Mouse (Mus musculus) heart, embryonic 15.5 days (tissue): ENCODE results near the gene 4930578G10Rik. TPM values are rescaled to one million over a fixed set of nuclear protein-coding genes. Genes with fewer than 3 reads are reported as not detected.

Experiments used
- ATAC-seq: fragments of 200-750 bp; cut with Nextera tagmentation; replicated peaks from 2 replicates; pipeline ENCODE4 v1.8.0; 2017; ENCODE audit warnings: low read depth, moderate TSS enrichment; ENCODE audit not compliant: insufficient number of reproducible peaks, insufficient read depth, low FRiP score
- H3K27ac ChIP-seq: fragments of 300-500 bp; sonication (generic); 2 replicates; pipeline ENCODE4 v1.5.1; 2015; ENCODE audit warnings: mild to moderate bottlenecking, inconsistent platforms
- H3K27me3 ChIP-seq: fragments of 300-500 bp; sonication (generic); 2 replicates; pipeline ENCODE4 v1.6.1; 2015; ENCODE audit warnings: inconsistent platforms
- H3K36me3 ChIP-seq: fragments of 300-500 bp; sonication (generic); 2 replicates; pipeline ENCODE4 v1.6.1; 2015; ENCODE audit warnings: mild to moderate bottlenecking, inconsistent platforms
- H3K4me1 ChIP-seq: fragments of 300-500 bp; sonication (generic); replicated peaks from 2 replicates; pipeline ENCODE4 v1.6.1; 2015; ENCODE audit warnings: inconsistent platforms
- H3K4me2 ChIP-seq: fragments of 300-500 bp; sonication (generic); 2 replicates; pipeline ENCODE4 v1.6.1; 2015; ENCODE audit warnings: inconsistent platforms, mild to moderate bottlenecking, moderate library complexity
- H3K4me3 ChIP-seq: fragments of 300-500 bp; sonication (generic); 2 replicates; pipeline ENCODE4 v1.5.1; 2015; ENCODE audit warnings: mild to moderate bottlenecking, inconsistent platforms
- H3K9ac ChIP-seq: fragments of 300-500 bp; sonication (generic); 2 replicates; pipeline ENCODE4 v1.6.1; 2015; ENCODE audit warnings: mild to moderate bottlenecking, inconsistent platforms
- H3K9me3 ChIP-seq: fragments of 300-500 bp; sonication (generic); replicated peaks from 2 replicates; pipeline ENCODE4 v1.6.1; 2016; ENCODE audit warnings: inconsistent platforms
- WGBS: fragments of 180-500 bp; shearing (Covaris S2); methylation state at CpG from one replicate; pipeline ENCODE4 v1.1.7; 2015; ENCODE audit warnings: mixed read lengths; 5-methylcytosine and 5-hydroxymethylcytosine counted together
- polyA plus RNA-seq: library from polyadenylated mRNA; unstranded; fragments of >200 nt; fragmentation: Nextera tagmentation; extraction: Ambion mirVana; gene quantifications from 2 replicates; pipeline ENCODE4 v1.2.1, GENCODE M21; 2015

Gene 4930578G10Rik
- polyA plus RNA-seq, 1 experiment from 2014 or later, result not detected

- H3K36me3 ChIP-seq, result no peaks in the 10 kb centered on the region
- H3K9ac ChIP-seq, result no peak within 1 kb of the TSS
- 76% methylated on average over 7 of the region's 7 CpGs for WGBS
- no peak within 1 kb of the TSS for H3K4me3 ChIP-seq
- H3K4me1 ChIP-seq, result no peaks in the 10 kb centered on the region
- no peak within 1 kb of the TSS for H3K4me2 ChIP-seq
- H3K9me3 ChIP-seq, result no peaks in the 10 kb centered on the region
- no peak within 1 kb of the TSS for H3K27ac ChIP-seq
- no peaks in the 10 kb centered on the region for H3K27me3 ChIP-seq
- ATAC-seq, result no peak
These were observed 138.8 kb downstream of the 4930578G10Rik start, which contains the start of gene Fam205c for GRCm38 (mm10) chr4:42874134-42874533. Fam205c (minus strand) TSS chr4:42874234.

- no peaks in the 10 kb centered on the region for H3K27me3 ChIP-seq
- H3K9me3 ChIP-seq, result no peaks in the 10 kb centered on the region
- ATAC-seq, result peak; percentile 80
- peaks cover 4% of the 10 kb centered on the region; the same call in 1 of the 2 replicates for H3K4me1 ChIP-seq
- no peak overlapping the region for H3K4me3 ChIP-seq
- no peak overlapping the region for H3K4me2 ChIP-seq
- H3K27ac ChIP-seq, result no peak overlapping the region
- WGBS, result 29% methylated on average over 5 of the region's 5 CpGs
- no peak overlapping the region for H3K9ac ChIP-seq
- no peaks in the 10 kb centered on the region for H3K36me3 ChIP-seq
These were observed 141.4 kb downstream of the 4930578G10Rik start for GRCm38 (mm10) chr4:42876586-42877291.

- Histone ChIP-seq H3K4me2 (no peak overlapping the region), H3K9ac (no peak overlapping the region), H3K9me3 (no peaks in the 10 kb centered on the region), H3K36me3 (no peaks in the 10 kb centered on the region), H3K4me3 (no peak overlapping the region), H3K27me3 (no peaks in the 10 kb centered on the region), H3K4me1 (peaks cover 4% of the 10 kb centered on the region; the same call in 1 of the 2 replicates), H3K27ac (no peak overlapping the region)
- WGBS, result 74% methylated on average over 2 of the region's 2 CpGs
- ATAC-seq, result no peak
These were observed 142.3 kb downstream of the 4930578G10Rik start for GRCm38 (mm10) chr4:42877657-42878056.

- H3K4me3 ChIP-seq, result no peak overlapping the region
- H3K9me3 ChIP-seq, result no peaks in the 10 kb centered on the region
- no peak overlapping the region for H3K4me2 ChIP-seq
- H3K27ac ChIP-seq, result no peak overlapping the region
- no peak overlapping the region for H3K9ac ChIP-seq
- no peak for ATAC-seq
- 53% methylated on average over 16 of the region's 16 CpGs for WGBS
- H3K4me1 ChIP-seq, result peaks cover 4% of the 10 kb centered on the region; the same call in 1 of the 2 replicates
- H3K36me3 ChIP-seq, result no peaks in the 10 kb centered on the region
- no peaks in the 10 kb centered on the region for H3K27me3 ChIP-seq
These were observed 144.7 kb downstream of the 4930578G10Rik start for GRCm38 (mm10) chr4:42879829-42880676.

GRCm38 (mm10) chr4:42880677-42880948, 145.3 kb downstream of the 4930578G10Rik start:
- H3K36me3 ChIP-seq, result no peaks in the 10 kb centered on the region
- no peak overlapping the region for H3K27ac ChIP-seq
- WGBS, result 60% methylated on average over 1 of the region's 1 CpGs
- no peaks in the 10 kb centered on the region for H3K9me3 ChIP-seq
- no peak overlapping the region for H3K4me3 ChIP-seq
- peaks cover 4% of the 10 kb centered on the region; the same call in 1 of the 2 replicates for H3K4me1 ChIP-seq
- no peak for ATAC-seq
- no peak overlapping the region for H3K4me2 ChIP-seq
- no peaks in the 10 kb centered on the region for H3K27me3 ChIP-seq
- no peak overlapping the region for H3K9ac ChIP-seq

- Histone ChIP-seq H3K9me3 (no peaks in the 10 kb centered on the region), H3K27me3 (no peaks in the 10 kb centered on the region), H3K36me3 (no peaks in the 10 kb centered on the region), H3K27ac (no peak overlapping the region), H3K4me2 (no peak overlapping the region), H3K4me3 (no peak overlapping the region), H3K4me1 (no peaks in the 10 kb centered on the region), H3K9ac (no peak overlapping the region)
- WGBS, result 87% methylated on average over 6 of the region's 6 CpGs
- no peak for ATAC-seq
These were observed 151.6 kb downstream of the 4930578G10Rik start for GRCm38 (mm10) chr4:42886926-42887325.

GRCm38 (mm10) chr4:42888806-42889205, 153.5 kb downstream of the 4930578G10Rik start:
- no peaks in the 10 kb centered on the region for H3K4me1 ChIP-seq
- H3K27ac ChIP-seq, result no peak overlapping the region
- H3K36me3 ChIP-seq, result no peaks in the 10 kb centered on the region
- H3K4me2 ChIP-seq, result no peak overlapping the region
- 86% methylated on average over 6 of the region's 6 CpGs for WGBS
- no peak overlapping the region for H3K4me3 ChIP-seq
- no peaks in the 10 kb centered on the region for H3K27me3 ChIP-seq
- no peak for ATAC-seq
- H3K9me3 ChIP-seq, result no peaks in the 10 kb centered on the region
- H3K9ac ChIP-seq, result no peak overlapping the region

GRCm38 (mm10) chr4:42891176-42891575, 155.8 kb downstream of the 4930578G10Rik start:
- no peaks in the 10 kb centered on the region for H3K4me1 ChIP-seq
- H3K4me2 ChIP-seq, result no peak overlapping the region
- WGBS, result 68% methylated on average over 7 of the region's 7 CpGs
- ATAC-seq, result no peak
- no peaks in the 10 kb centered on the region for H3K9me3 ChIP-seq
- H3K36me3 ChIP-seq, result no peaks in the 10 kb centered on the region
- H3K27ac ChIP-seq, result no peak overlapping the region
- H3K27me3 ChIP-seq, result no peaks in the 10 kb centered on the region
- H3K9ac ChIP-seq, result no peak overlapping the region
- H3K4me3 ChIP-seq, result no peak overlapping the region

GRCm38 (mm10) chr4:42895118-42895517, 159.8 kb downstream of the 4930578G10Rik start:
- Histone ChIP-seq H3K4me2 (no peak overlapping the region), H3K9me3 (no peaks in the 10 kb centered on the region), H3K4me3 (no peak overlapping the region), H3K9ac (no peak overlapping the region), H3K4me1 (no peaks in the 10 kb centered on the region), H3K27ac (no peak overlapping the region), H3K27me3 (no peaks in the 10 kb centered on the region), H3K36me3 (no peaks in the 10 kb centered on the region)
- WGBS, result 68% methylated on average over 7 of the region's 7 CpGs
- no peak for ATAC-seq
